Mouse (Mus musculus) CH12.LX (cell line): ENCODE results near the gene Thnsl1. TPM values are rescaled to one million over a fixed set of nuclear protein-coding genes. Genes with fewer than 3 reads are reported as not detected.

Experiments
- DNase-seq: peaks from one replicate; pipeline ENCODE4 v3.0.0-alpha.2; 2013; ENCODE audit errors: extremely low read depth
- H3K27ac ChIP-seq: 2 replicates; pipeline ENCODE4 v1.5.1; 2012; ENCODE audit warnings: low read depth, mild to moderate bottlenecking, control low read depth, moderate library complexity; ENCODE audit not compliant: insufficient read depth
- H3K27me3 ChIP-seq: replicated peaks from 2 replicates; pipeline ENCODE3; 2012; ENCODE audit warnings: inconsistent platforms
- H3K36me3 ChIP-seq, 2 experiments: replicated peaks in 1 of 2; 2 replicates each; pipeline versions ENCODE3 to v1.6.1; 2012; ENCODE audit warnings: inconsistent platforms in 1 of 2, low read length in 1 of 2, mild to moderate bottlenecking in 1 of 2, mixed read lengths in 1 of 2, moderate library complexity in 1 of 2; ENCODE audit not compliant: control insufficient read depth in 1 of 2, insufficient read depth in 1 of 2
- H3K4me1 ChIP-seq, 2 experiments: 2 replicates each; pipeline ENCODE4 v1.6.1; 2012; ENCODE audit warnings: inconsistent platforms in 1 of 2, moderate library complexity in 1 of 2; ENCODE audit not compliant: insufficient read depth in 2 of 2, control insufficient read depth in 1 of 2
- H3K4me2 ChIP-seq: 2 replicates; pipeline ENCODE4 v1.6.1; 2012; ENCODE audit warnings: low read depth, mild to moderate bottlenecking, control low read depth; ENCODE audit not compliant: poor library complexity, insufficient read depth, severe bottlenecking
- H3K4me3 ChIP-seq, 3 experiments: fragments of 150-350 bp in 1 of 3; sonication (generic) in 1 of 3; replicated peaks in 1 of 3; 2 replicates each; pipeline versions ENCODE3 to v1.5.1; 2011 to 2012; ENCODE audit warnings: low read depth in 2 of 3, low read length in 2 of 3, mild to moderate bottlenecking in 2 of 3, moderate library complexity in 2 of 3, control low read depth in 1 of 3, improper control_type of control experiment in 1 of 3, inconsistent platforms in 1 of 3, mixed read lengths in 1 of 3; ENCODE audit not compliant: poor library complexity in 1 of 3
- H3K79me2 ChIP-seq: replicated peaks from 2 replicates; pipeline ENCODE4 v1.6.1; 2012; ENCODE audit warnings: mild to moderate bottlenecking, moderate library complexity; ENCODE audit not compliant: control insufficient read depth, poor library complexity, insufficient read depth, severe bottlenecking; ENCODE audit errors: extremely low read depth
- H3K9ac ChIP-seq: 2 replicates; pipeline ENCODE4 v1.6.1; 2012; ENCODE audit warnings: low read depth, mild to moderate bottlenecking, control low read depth, moderate library complexity; ENCODE audit not compliant: insufficient read depth
- H3K9me3 ChIP-seq: replicated peaks from 2 replicates; pipeline ENCODE3; 2012; ENCODE audit warnings: low read length, inconsistent platforms, mixed read lengths
- CHD1 ChIP-seq: IDR thresholded peaks from 2 replicates; pipeline ENCODE4 v1.6.1; 2012; ENCODE audit warnings: low read depth, low read length, improper control_type of control experiment, inconsistent platforms
- CHD2 ChIP-seq: IDR thresholded peaks from 2 replicates; pipeline ENCODE4 v1.6.1; 2011; ENCODE audit warnings: low read length, improper control_type of control experiment
- CTCF ChIP-seq, 2 experiments: IDR thresholded peaks in 1 of 2; conservative IDR thresholded peaks in 1 of 2; 2 replicates each; pipeline ENCODE4 v1.5.1; 2011 to 2012; ENCODE audit warnings: low read depth in 2 of 2, low read length in 2 of 2, improper control_type of control experiment in 1 of 2, inconsistent platforms in 1 of 2, mild to moderate bottlenecking in 1 of 2, moderate library complexity in 1 of 2
- GABPA ChIP-seq: IDR thresholded peaks from 2 replicates; pipeline ENCODE4 v1.6.1; 2012; ENCODE audit warnings: low read depth, low read length, improper control_type of control experiment, inconsistent platforms; ENCODE audit not compliant: insufficient replicate concordance
- MAX ChIP-seq: IDR thresholded peaks from 2 replicates; pipeline ENCODE4 v1.6.1; 2011; ENCODE audit warnings: low read length, improper control_type of control experiment
- MAZ ChIP-seq: IDR thresholded peaks from 2 replicates; pipeline ENCODE4 v1.6.1; 2012; ENCODE audit warnings: low read depth, mild to moderate bottlenecking, inconsistent platforms, low read length, improper control_type of control experiment, moderate library complexity
- MEF2A ChIP-seq: IDR thresholded peaks from 2 replicates; pipeline ENCODE4 v1.6.1; 2014; ENCODE audit warnings: low read depth, mild to moderate bottlenecking, inconsistent platforms, low read length, improper control_type of control experiment, borderline replicate concordance
- MYC ChIP-seq: IDR thresholded peaks from 2 replicates; pipeline ENCODE4 v1.6.1; 2011; ENCODE audit warnings: low read depth, mild to moderate bottlenecking, improper control_type of control experiment, low read length
- POLR2AphosphoS2 ChIP-seq: IDR thresholded peaks from 2 replicates; pipeline ENCODE4 v1.6.1; 2011; ENCODE audit warnings: low read depth, low read length, improper control_type of control experiment
- RCOR1 ChIP-seq: conservative IDR thresholded peaks from 2 replicates; pipeline ENCODE4 v1.6.1; 2012; ENCODE audit warnings: low read depth, mild to moderate bottlenecking, inconsistent platforms, low read length, improper control_type of control experiment
- SIN3A ChIP-seq: IDR thresholded peaks from 2 replicates; pipeline ENCODE4 v1.6.1; 2012; ENCODE audit warnings: low read length, improper control_type of control experiment, inconsistent platforms
- TCF12 ChIP-seq: IDR thresholded peaks from 2 replicates; pipeline ENCODE4 v1.6.1; 2014; ENCODE audit warnings: low read depth, mild to moderate bottlenecking, inconsistent platforms, low read length, improper control_type of control experiment
- UBTF ChIP-seq: IDR thresholded peaks from 2 replicates; pipeline ENCODE4 v1.6.1; 2012; ENCODE audit warnings: low read depth, mild to moderate bottlenecking, inconsistent platforms, low read length, improper control_type of control experiment, moderate library complexity
- USF1 ChIP-seq: IDR thresholded peaks from 2 replicates; pipeline ENCODE4 v1.6.1; 2014; ENCODE audit warnings: low read depth, mild to moderate bottlenecking, inconsistent platforms, low read length, improper control_type of control experiment
- USF2 ChIP-seq: conservative IDR thresholded peaks from 2 replicates; pipeline ENCODE4 v1.6.1; 2011; ENCODE audit warnings: low read depth, low read length, improper control_type of control experiment
- ZC3H11A ChIP-seq: IDR thresholded peaks from 2 replicates; pipeline ENCODE4 v1.6.1; 2012; ENCODE audit warnings: low read depth, mild to moderate bottlenecking, inconsistent platforms, low read length, improper control_type of control experiment
- ZMIZ1 ChIP-seq: IDR thresholded peaks from 2 replicates; pipeline ENCODE4 v1.6.1; 2012; ENCODE audit warnings: low read depth, mild to moderate bottlenecking, inconsistent platforms, low read length, improper control_type of control experiment
- ZNF384 ChIP-seq: IDR thresholded peaks from 2 replicates; pipeline ENCODE4 v1.6.1; 2012; ENCODE audit warnings: low read depth, low read length, improper control_type of control experiment, inconsistent platforms
- dilution Hi-C: fragments of 300-500 bp; cut with MboI; formaldehyde crosslinking; loops from 2 replicates; pipeline ENCODE4 v1.14.3; 2020; ENCODE audit warnings: low sequenced_read_pairs; ENCODE audit not compliant: extremely low pct_unique_long_range_greater_than_20kb, extremely low pct_ligation_motif_present
- in situ Hi-C: fragments of 300-500 bp; cut with MboI; formaldehyde crosslinking; loops from 3 replicates; pipeline ENCODE4 v1.14.3; 2019; ENCODE audit warnings: low sequenced_read_pairs, low pct_ligation_motif_present, low pct_unique_long_range_greater_than_20kb, mixed read lengths
- polyA plus RNA-seq: library from polyadenylated mRNA; unstranded; fragments of >175 nt; gene quantifications from 2 replicates; pipeline ENCODE4 v1.2.1, GENCODE M21; 2012; ENCODE audit warnings: low read depth; ENCODE audit not compliant: insufficient read length
- total RNA-seq, 2 experiments: library from RNA; depleted of rRNA; stranded (reverse); fragments of 300-350 nt in 1 of 2; fragments of >200 nt in 1 of 2; gene quantifications; 2 replicates each; pipeline ENCODE4 v1.2.3; 2012 to 2014

Thnsl1 gene
- total and polyA plus RNA-seq, 3 experiments, result 5.0 to 6.2 (median 6.1) TPM

GRCm38 (mm10) chr2:21254308-21254707 lies 48.8 kb downstream of the Thnsl1 start:
- H3K79me2 ChIP-seq, result no peaks in the 10 kb centered on the region
- no peaks in the 10 kb centered on the region for H3K4me1 ChIP-seq
- H3K9me3 ChIP-seq, result no peaks in the 10 kb centered on the region
- no peak overlapping the region for H3K9ac ChIP-seq
- no peaks in the 10 kb centered on the region for H3K27me3 ChIP-seq
- no peaks in the 10 kb centered on the region for H3K36me3 ChIP-seq
- in situ Hi-C loops (no loop called here), dilution Hi-C loops (no loop called here)
- no peak for TF ChIP-seq TCF12
- TF ChIP-seq USF2, result no peak
- no peak for TF ChIP-seq GABPA
- TF ChIP-seq CHD2, result no peak
- TF ChIP-seq MYC, result no peak
- TF ChIP-seq CTCF (conservative IDR thresholded peaks at IDR 0.05 in 1 of 2, IDR thresholded peaks at IDR 0.05 in 1 of 2; ENCODE audit: low read depth in 2 of 2, low read length in 2 of 2), result no peak
- TF ChIP-seq RCOR1, result no peak
- no peak for TF ChIP-seq ZMIZ1
- no peak for TF ChIP-seq POLR2AphosphoS2
- TF ChIP-seq UBTF, result no peak
- no peak for TF ChIP-seq CHD1
- no peak for TF ChIP-seq MAZ
- TF ChIP-seq ZC3H11A, result no peak
- no peak for TF ChIP-seq SIN3A
- no peak for TF ChIP-seq MEF2A
- TF ChIP-seq ZNF384, result no peak
- no peak overlapping the region for H3K4me2 ChIP-seq
- no peak overlapping the region for H3K4me3 ChIP-seq
- DNase-seq, result no peak
- H3K27ac ChIP-seq, result no peak overlapping the region

GRCm38 (mm10) chr2:21258281-21258680 lies 52.8 kb downstream of the Thnsl1 start:
- TF ChIP-seq USF1, result no peak
- no peak for TF ChIP-seq MAX
- H3K4me1 ChIP-seq, result peaks cover 0 to 4% of the 10 kb centered on the region in 2 experiments; a peak in 2 of 4 replicates
- dilution Hi-C loops, result no loop called here
- no peak overlapping the region for H3K27ac ChIP-seq
- no peaks in the 10 kb centered on the region for H3K27me3 ChIP-seq
- in situ Hi-C loops, result no loop called here
- H3K9me3 ChIP-seq, result no peaks in the 10 kb centered on the region
- DNase-seq, result no peak
- H3K4me3 ChIP-seq, result no peak overlapping the region
- no peak overlapping the region for H3K4me2 ChIP-seq
- no peak overlapping the region for H3K9ac ChIP-seq
- H3K36me3 ChIP-seq, result no peaks in the 10 kb centered on the region
- no peaks in the 10 kb centered on the region for H3K79me2 ChIP-seq
